Mouse (Mus musculus) spleen, postnatal 10 days (tissue): ENCODE results near the gene Gm7544.
"Not testable (repeated sequence)": the region's sequence is repeated elsewhere in the genome, so short reads cannot be mapped to it uniquely, and the experiment has no call there.

ENCODE experiments used
- DNase-seq, 2 experiments: peaks; one replicate each; pipeline ENCODE4 v3.0.0; 2021 to 2022; ENCODE audit warnings: low spot score in 2 of 2

Gene Gm7544

GRCm38 (mm10) chr1:82955913-82956312 lies at the start of gene Gm7544:
TSS of gene Gm7544 (minus strand) at chr1:82956013.
- not testable (repeated sequence) for DNase-seq

- DNase-seq, result not testable (repeated sequence)
Measured at GRCm38 (mm10) chr1:83000306-83000705, 44.5 kb upstream of the Gm7544 start, which contains the start of gene Gm47959. TSS of gene Gm47959 (plus strand) at chr1:83000548.

- no peak for DNase-seq
Measured at GRCm38 (mm10) chr1:82993947-82994346, 38.1 kb upstream of the Gm7544 start.

GRCm38 (mm10) chr1:82992093-82992492 lies 36.3 kb upstream of the Gm7544 start:
- DNase-seq, result no peak

- no peak for DNase-seq
Measured at GRCm38 (mm10) chr1:82991596-82991995, 35.8 kb upstream of the Gm7544 start.

DNA sequence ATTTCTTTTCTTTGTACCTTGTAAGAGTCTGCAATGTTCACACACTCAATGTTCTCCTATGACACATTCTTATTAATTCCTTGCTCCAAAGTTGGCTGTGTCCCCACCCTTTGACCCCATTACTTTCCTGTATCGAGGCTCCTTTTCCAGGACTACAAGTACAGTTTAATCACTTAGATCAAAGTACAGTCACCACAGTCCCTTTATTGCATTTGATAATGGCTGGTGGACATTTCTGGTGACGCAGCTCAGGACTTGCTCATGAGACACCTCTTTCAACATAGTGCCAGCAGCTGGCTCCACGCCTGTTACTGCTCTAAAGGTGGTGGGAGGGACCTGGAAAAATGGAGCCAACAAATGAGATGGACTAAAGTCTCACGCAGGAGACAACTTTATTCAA lies 35.2 kb upstream of the Gm7544 start:
- DNase-seq, result no peak

GRCm38 (mm10) chr1:82987530-82988198 lies 31.9 kb upstream of the Gm7544 start:
- peak; percentile 11 to 20 for DNase-seq

DNA sequence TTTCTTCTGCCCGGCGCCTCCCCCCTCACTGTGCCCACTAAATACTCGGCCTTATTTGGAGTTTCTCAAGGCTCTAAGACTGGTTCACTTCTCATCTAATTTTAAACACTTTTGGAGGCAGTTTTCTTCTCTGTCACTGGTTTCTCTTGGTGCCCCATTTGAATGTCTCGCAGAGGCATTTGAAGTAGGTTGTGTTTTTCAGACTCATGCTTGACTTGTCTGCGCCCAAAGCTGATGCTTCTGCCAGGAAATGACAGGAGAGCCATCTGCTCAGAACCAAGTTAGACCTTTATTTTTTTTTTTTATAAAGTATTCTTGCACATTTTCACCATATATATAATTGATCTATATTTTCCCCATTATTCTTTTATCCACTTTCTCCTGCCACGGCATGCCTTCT lies 30.9 kb upstream of the Gm7544 start:
- no peak for DNase-seq

- no peak for DNase-seq
Measured at GRCm38 (mm10) chr1:82977840-82978239, 22.0 kb upstream of the Gm7544 start.

DNA sequence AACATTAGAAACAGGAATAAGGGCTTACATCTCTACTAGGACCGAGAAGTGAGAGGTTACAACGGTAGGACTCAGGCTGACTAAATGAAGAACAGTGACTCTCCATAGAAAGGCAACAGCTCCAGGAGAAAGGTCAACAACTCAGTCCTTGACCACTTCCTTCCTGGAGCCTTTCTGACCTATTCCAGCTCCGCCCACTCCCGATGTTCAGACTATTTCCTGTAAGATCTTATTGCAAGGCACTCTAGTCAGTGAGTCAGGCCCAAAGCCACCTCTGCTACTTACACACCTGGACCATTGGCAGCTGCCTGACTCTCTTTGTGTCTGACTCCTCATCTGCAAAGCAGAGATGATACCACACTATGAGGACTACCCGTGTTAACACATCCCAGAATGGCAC lies 19.9 kb upstream of the Gm7544 start:
- no peak for DNase-seq

DNA sequence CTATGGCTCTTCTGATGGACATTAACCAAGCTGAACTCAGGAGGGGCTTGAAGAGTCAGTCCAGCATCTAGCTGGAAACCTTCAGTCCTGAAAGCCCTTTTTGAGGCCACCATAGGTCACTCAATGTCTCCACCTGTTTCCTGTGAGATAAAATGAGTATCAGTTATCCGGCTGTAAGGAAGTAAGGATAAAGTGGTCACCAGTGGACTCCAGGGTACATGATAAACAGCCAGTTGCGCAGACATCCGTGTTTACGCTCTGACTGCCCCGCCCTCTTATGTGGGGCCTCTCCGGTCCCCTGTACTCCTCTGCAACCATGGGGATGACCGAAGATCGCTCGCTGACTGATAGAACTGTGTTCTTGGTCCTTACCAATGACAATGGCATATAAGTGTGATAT lies 18.5 kb upstream of the Gm7544 start:
- no peak for DNase-seq

GRCm38 (mm10) chr1:82973901-82974300 lies 18.1 kb upstream of the Gm7544 start:
- DNase-seq, result no peak

GRCm38 (mm10) chr1:82973244-82973643 lies 17.4 kb upstream of the Gm7544 start:
- DNase-seq, result no peak

DNA sequence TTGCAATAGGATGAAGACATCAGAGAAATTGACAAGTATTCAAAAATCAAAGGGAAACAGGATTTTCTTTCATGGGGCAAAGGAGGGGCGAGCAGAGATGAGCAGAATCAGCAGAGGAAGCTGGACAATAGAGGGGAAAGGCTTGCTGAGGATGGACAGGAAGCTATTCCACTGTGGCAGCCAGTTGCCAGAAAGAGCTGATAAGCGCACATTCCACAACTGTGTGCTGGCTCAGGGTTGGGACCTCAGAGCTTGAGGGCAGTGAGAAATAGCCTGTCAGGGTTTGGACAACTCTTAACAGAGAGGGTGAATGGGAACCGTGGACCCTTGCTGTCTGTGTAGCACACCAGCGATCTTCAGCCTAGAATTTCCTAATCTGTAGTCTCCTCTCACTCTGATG lies 16.2 kb upstream of the Gm7544 start:
- no peak for DNase-seq

GRCm38 (mm10) chr1:82966413-82966812 lies 10.6 kb upstream of the Gm7544 start:
- no peak for DNase-seq

GRCm38 (mm10) chr1:82959870-82960385 lies 4.1 kb upstream of the Gm7544 start, which contains the start of gene Gm47955:
TSS of gene Gm47955 (plus strand) at chr1:82960286.
- DNase-seq, result no peak

GRCm38 (mm10) chr1:82948601-82949000 lies 7.2 kb downstream of the Gm7544 start:
- DNase-seq, result no peak

DNA sequence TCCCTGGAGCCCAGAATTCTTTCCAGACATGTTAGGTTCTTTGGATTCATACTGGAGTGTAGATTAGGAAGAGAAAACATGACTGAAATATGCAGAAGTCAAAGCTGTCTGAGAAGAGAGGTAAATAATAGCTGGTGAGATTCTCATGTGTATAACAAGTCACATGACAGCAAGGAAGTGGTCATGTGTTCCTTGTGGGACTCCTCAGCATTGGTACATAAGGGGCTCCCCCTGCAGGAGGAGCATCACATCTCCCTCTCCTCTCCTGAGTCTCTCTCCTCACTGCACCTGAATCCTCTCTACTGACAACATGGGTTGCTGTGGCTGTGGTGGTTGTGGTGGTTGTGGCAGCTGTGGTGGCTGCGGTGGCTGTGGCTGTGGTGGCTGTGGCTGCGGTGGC lies 9.8 kb downstream of the Gm7544 start:
- not testable (repeated sequence) for DNase-seq

DNA sequence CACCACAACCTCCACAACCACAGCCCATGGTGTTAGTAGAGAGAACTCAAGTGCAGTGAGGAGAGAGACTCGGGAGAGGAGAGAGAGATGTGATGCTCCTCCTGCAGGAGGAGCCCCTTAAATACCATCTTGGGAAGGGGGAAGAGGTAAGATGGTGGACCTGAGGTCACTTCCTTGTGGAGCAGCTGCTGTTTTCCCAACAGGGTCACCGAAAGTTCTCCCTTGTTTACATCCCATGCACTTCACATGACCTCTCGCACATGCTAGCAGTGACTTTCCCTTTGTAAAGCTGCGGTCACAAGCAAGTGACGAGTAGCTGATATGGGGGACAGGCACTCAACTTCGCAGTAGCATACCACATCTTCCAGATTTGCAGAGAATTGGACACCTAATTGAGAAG lies 12.5 kb downstream of the Gm7544 start, which contains the start of gene A030003K21Rik:
Gene A030003K21Rik (minus strand): TSS at position 94 of the 400 bp plus-strand sequence.
- not testable (repeated sequence) for DNase-seq

GRCm38 (mm10) chr1:82942505-82942904 lies 13.3 kb downstream of the Gm7544 start:
- DNase-seq, result not testable (repeated sequence)

DNA sequence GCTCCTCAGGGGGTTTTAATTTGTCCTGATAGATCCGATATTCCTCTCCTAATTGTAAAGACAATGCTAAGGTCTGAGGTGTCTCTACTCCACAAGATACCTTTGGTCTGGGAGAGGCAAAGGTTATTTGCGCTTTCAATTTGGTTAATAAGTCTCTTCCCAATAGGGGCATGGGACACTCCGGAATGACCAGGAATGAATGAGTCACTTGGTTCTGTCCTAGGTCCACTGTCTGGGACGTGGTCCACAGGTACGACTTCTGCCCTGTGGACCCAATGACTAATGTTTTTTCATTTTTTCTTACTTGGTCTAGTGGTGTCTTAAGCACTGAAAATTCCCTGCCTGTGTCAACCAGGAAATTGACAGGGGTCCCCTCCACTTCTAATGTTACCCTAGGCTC lies 17.1 kb downstream of the Gm7544 start:
- DNase-seq, result no peak

DNA sequence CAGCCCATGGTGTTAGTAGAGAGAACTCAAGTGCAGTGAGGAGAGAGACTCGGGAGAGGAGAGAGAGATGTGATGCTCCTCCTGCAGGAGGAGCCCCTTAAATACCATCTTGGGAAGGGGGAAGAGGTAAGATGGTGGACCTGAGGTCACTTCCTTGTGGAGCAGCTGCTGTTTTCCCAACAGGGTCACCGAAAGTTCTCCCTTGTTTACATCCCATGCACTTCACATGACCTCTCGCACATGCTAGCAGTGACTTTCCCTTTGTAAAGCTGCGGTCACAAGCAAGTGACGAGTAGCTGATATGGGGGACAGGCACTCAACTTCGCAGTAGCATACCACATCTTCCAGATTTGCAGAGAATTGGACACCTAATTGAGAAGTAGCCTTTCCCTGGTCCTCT lies 24.5 kb downstream of the Gm7544 start, which contains the start of gene Gm6217:
Gene Gm6217 (minus strand): TSS at position 74 of the 400 bp plus-strand sequence.
- DNase-seq, result not testable (repeated sequence)

GRCm38 (mm10) chr1:82930558-82930957 lies 25.3 kb downstream of the Gm7544 start:
- not testable (repeated sequence) for DNase-seq
